Mouse (Mus musculus) splenic B cell, adult 2 months (primary cell): ENCODE measurements around the gene Pdzph1.

ENCODE experiments used
- DNase-seq: peaks from one replicate; pipeline ENCODE4 v3.0.0-alpha.2; 2011; ENCODE audit warnings: low read depth, low spot score
- H3K27me3 ChIP-seq: 2 replicates; pipeline ENCODE4 v1.6.1; 2012; ENCODE audit warnings: mild to moderate bottlenecking, low read length, moderate library complexity, mixed read lengths; ENCODE audit not compliant: control insufficient read depth, poor library complexity, insufficient read depth, severe bottlenecking
- H3K36me3 ChIP-seq: 2 replicates; pipeline ENCODE4 v1.6.1; 2012; ENCODE audit warnings: mild to moderate bottlenecking, low read length, moderate library complexity, mixed read lengths; ENCODE audit not compliant: control insufficient read depth, poor library complexity, insufficient read depth, severe bottlenecking

The Pdzph1 gene

DNA sequence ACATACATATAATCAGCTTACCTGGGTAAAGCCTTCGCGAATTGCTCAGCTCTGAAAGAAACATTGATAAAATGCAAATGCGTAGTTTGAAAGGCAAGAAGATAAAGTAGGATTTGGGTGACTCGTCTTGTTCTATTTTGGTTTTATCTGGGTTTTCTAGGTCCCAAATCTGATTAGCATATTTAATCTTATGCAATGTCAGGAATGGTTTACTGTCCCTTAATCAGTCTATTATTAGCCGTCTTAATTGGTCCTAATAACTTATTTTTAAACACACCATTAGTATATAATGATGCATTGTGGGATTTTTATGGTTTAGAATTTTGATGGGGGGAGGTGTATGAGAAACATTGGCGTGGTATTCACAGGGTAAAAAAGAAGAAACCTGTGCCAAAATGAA, at the start of gene Pdzph1:
Gene Pdzph1, minus strand, starts transcription at position 101 of the 400 bp plus-strand sequence.
- Histone ChIP-seq H3K36me3 (no peaks in the 10 kb centered on the region), H3K27me3 (no peaks in the 10 kb centered on the region)
- no peak for DNase-seq

- no peak for DNase-seq
- H3K27me3 ChIP-seq = no peaks in the 10 kb centered on the region
- no peaks in the 10 kb centered on the region for H3K36me3 ChIP-seq
Observed at GRCm38 (mm10) chr17:59039754-59040153, 48.6 kb upstream of the Pdzph1 start.

- Histone ChIP-seq H3K36me3 (no peaks in the 10 kb centered on the region), H3K27me3 (no peaks in the 10 kb centered on the region)
- no peak for DNase-seq
Observed at GRCm38 (mm10) chr17:59033445-59033844, 42.3 kb upstream of the Pdzph1 start.

DNA sequence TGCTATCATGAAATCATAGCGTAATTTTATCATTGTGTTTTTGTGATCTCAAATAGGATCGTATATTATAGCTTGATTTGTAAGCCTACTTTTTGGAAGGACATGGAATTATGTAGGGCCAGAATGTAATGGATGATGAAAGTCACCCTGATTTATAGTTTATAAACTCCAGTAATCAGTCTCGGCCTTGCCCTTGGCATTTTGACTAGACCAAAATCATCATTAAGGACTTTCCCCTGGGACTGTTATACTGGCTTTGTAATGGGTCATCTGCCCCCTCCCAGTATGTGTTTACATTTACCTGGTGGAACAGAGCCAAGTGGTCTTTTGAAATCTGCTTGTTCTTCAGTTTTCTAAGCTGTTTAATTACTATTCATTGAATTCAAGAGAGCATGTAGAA, 35.2 kb upstream of the Pdzph1 start:
- no peaks in the 10 kb centered on the region for H3K27me3 ChIP-seq

DNA sequence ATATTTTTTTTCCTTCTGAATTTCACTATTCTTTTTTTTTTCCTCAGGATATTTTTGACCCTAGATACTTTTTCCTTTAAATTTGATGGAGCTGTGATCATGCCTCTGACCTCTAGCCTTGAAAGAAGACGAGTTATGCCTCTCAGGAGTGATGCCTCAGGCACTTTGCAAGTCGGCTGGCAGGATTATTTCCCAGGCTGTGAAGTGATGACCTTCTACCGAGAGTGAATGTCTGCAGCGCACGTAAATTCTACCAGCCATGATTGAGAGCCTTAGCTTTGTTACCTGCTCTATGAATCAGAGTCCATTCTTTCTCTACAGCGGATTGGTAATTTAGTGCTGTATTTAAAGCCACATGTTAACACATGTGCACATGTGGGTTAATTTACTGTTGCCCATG, 33.3 kb upstream of the Pdzph1 start:
- no peak for DNase-seq
- Histone ChIP-seq H3K27me3 (no peaks in the 10 kb centered on the region), H3K36me3 (no peaks in the 10 kb centered on the region)

More for the DNA sequence above, 35.2 kb upstream of the Pdzph1 start:
- DNase-seq = no peak
- H3K36me3 ChIP-seq = no peaks in the 10 kb centered on the region

DNA sequence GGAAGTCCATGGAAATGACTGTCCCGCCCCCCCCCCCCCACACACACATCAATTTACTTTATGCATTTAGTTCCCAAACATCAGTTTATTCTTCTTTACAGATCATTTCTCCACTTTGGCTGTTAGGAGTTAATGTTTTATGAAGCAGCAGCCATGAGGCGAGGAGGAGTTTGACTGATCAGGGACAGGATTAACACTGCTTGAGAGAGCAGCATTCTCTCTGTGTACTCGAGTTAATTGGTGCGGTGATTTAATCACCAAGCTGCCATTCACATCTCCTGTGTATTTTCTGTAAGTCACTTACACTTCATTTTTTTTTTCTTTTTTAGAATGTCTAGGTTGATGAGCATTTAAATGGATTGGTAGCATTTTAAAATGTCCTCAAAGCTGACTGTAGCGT, 32.8 kb upstream of the Pdzph1 start:
- H3K36me3 ChIP-seq = no peaks in the 10 kb centered on the region
- no peak for DNase-seq
- H3K27me3 ChIP-seq = no peaks in the 10 kb centered on the region

GRCm38 (mm10) chr17:59018666-59019065, 27.5 kb upstream of the Pdzph1 start:
- Histone ChIP-seq H3K27me3 (no peaks in the 10 kb centered on the region; the same call in 1 of the 2 replicates), H3K36me3 (no peaks in the 10 kb centered on the region)
- DNase-seq = no peak

GRCm38 (mm10) chr17:59013091-59013459, 21.9 kb upstream of the Pdzph1 start, which contains the start of gene Nudt12:
TSS of gene Nudt12 (minus strand) at chr17:59013372.
- Histone ChIP-seq H3K27me3 (no peaks in the 10 kb centered on the region; the same call in 1 of the 2 replicates), H3K36me3 (no peaks in the 10 kb centered on the region)
- peak; percentile 1 for DNase-seq

- no peak for DNase-seq
- Histone ChIP-seq H3K27me3 (no peaks in the 10 kb centered on the region), H3K36me3 (no peaks in the 10 kb centered on the region)
Observed at GRCm38 (mm10) chr17:59012421-59013090, 21.4 kb upstream of the Pdzph1 start.

- Histone ChIP-seq H3K36me3 (no peaks in the 10 kb centered on the region), H3K27me3 (no peaks in the 10 kb centered on the region)
- DNase-seq = no peak
Observed at GRCm38 (mm10) chr17:59011546-59012307, 20.6 kb upstream of the Pdzph1 start.

DNA sequence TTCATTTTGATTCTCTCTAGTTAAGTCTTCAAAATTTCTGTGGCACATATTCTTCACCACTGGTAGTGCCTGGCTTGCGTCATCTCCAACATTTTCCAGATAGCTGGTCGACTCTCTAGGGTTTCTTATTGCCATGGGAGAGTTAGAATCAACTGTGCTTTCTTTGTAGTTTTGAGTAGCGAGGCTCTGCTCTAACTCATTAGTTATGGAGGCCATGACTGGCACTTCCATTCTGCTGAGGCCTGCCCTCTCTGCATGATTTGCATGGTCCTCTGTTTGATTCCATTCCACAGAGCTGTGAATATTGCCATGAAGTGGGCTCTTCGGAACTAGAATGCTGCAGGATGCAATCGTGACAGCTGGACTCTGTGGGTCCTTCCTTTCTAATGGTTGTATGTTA, 17.9 kb downstream of the Pdzph1 start:
- no peaks in the 10 kb centered on the region for H3K27me3 ChIP-seq
- DNase-seq = no peak
- H3K36me3 ChIP-seq = no peaks in the 10 kb centered on the region

GRCm38 (mm10) chr17:58959905-58960304, 31.3 kb downstream of the Pdzph1 start:
- no peak for DNase-seq
- no peaks in the 10 kb centered on the region for H3K27me3 ChIP-seq
- H3K36me3 ChIP-seq = no peaks in the 10 kb centered on the region

- DNase-seq = no peak
- Histone ChIP-seq H3K27me3 (no peaks in the 10 kb centered on the region), H3K36me3 (no peaks in the 10 kb centered on the region)
Observed at GRCm38 (mm10) chr17:58957055-58957454, 34.1 kb downstream of the Pdzph1 start.

GRCm38 (mm10) chr17:58943015-58943822, 48.0 kb downstream of the Pdzph1 start:
- DNase-seq = no peak
- no peaks in the 10 kb centered on the region for H3K36me3 ChIP-seq
- H3K27me3 ChIP-seq = no peaks in the 10 kb centered on the region

- H3K27me3 ChIP-seq = no peaks in the 10 kb centered on the region
- H3K36me3 ChIP-seq = no peaks in the 10 kb centered on the region
- DNase-seq = no peak
Observed at GRCm38 (mm10) chr17:58938598-58938997, 52.6 kb downstream of the Pdzph1 start.
